Mouse (Mus musculus): ENCODE data around the gene Nop53. TPM values are rescaled to one million over a fixed set of nuclear protein-coding genes. Genes with fewer than 3 reads are reported as not detected.
A peak's percentile ranks its signal among the peaks of the same experiment; 100 is the strongest.

The Nop53 gene
- polyA plus RNA-seq, 1 experiment from 2014 or later: 192 TPM

- ATAC-seq (ENCODE audit: insufficient number of reproducible peaks, insufficient read depth, low FRiP score, low TSS enrichment, low read depth): no peak
- Histone ChIP-seq H3K36me3 (no peaks in the 10 kb centered on the region), H3K4me3 (replicated peaks) (no peak overlapping the region), H3K9me3 (no peaks in the 10 kb centered on the region), H3K9ac (replicated peaks) (no peak overlapping the region), H3K27me3 (peaks cover 22% of the 10 kb centered on the region), H3K27ac (no peak overlapping the region), H3K4me2 (no peak overlapping the region), H3K4me1 (replicated peaks) (0 out of 2 replicates have a peak, but pooled peaks cover 9% of the 10 kb centered on the region)
- 71% methylated on average over 5 of the region's 5 CpGs for WGBS
Observed at GRCm38 (mm10) chr7:15956143-15956542, 10.3 kb upstream of the Nop53 start.

GRCm38 (mm10) chr7:15955509-15955908 lies 9.6 kb upstream of the Nop53 start:
- Histone ChIP-seq H3K9me3 (no peaks in the 10 kb centered on the region), H3K27ac (no peak overlapping the region), H3K4me3 (replicated peaks) (peak overlapping the region; percentile 26), H3K27me3 (peaks cover 23% of the 10 kb centered on the region), H3K4me2 (peak overlapping the region; percentile 54), H3K4me1 (replicated peaks) (0 out of 2 replicates have a peak, but pooled peaks cover 6% of the 10 kb centered on the region), H3K9ac (replicated peaks) (peak overlapping the region; percentile 53; the same call in 1 of the 2 replicates), H3K36me3 (no peaks in the 10 kb centered on the region)
- 17% methylated on average over 7 of the region's 7 CpGs for WGBS
- no peak for ATAC-seq (ENCODE audit: insufficient number of reproducible peaks, insufficient read depth, low FRiP score, low TSS enrichment, low read depth)

GRCm38 (mm10) chr7:15954978-15955443 lies 9.1 kb upstream of the Nop53 start:
- Histone ChIP-seq H3K9me3 (no peaks in the 10 kb centered on the region), H3K9ac (replicated peaks) (peak overlapping the region; percentile 53; the same call in 1 of the 2 replicates), H3K4me1 (replicated peaks) (0 out of 2 replicates have a peak, but pooled peaks cover 6% of the 10 kb centered on the region), H3K36me3 (no peaks in the 10 kb centered on the region), H3K27ac (no peak overlapping the region), H3K27me3 (peaks cover 25% of the 10 kb centered on the region), H3K4me3 (replicated peaks) (peak overlapping the region; percentile 26), H3K4me2 (peak overlapping the region; percentile 54)
- 3% methylated on average over 21 of the region's 21 CpGs for WGBS
- ATAC-seq (ENCODE audit: insufficient number of reproducible peaks, insufficient read depth, low FRiP score, low TSS enrichment, low read depth): 0 out of 2 replicates have a peak, but pooled peaks have one; percentile 21

GRCm38 (mm10) chr7:15954436-15954835 lies 8.6 kb upstream of the Nop53 start:
- Histone ChIP-seq H3K27me3 (peaks cover 25% of the 10 kb centered on the region), H3K4me2 (no peak overlapping the region), H3K4me3 (replicated peaks) (no peak overlapping the region), H3K4me1 (replicated peaks) (0 out of 2 replicates have a peak, but pooled peaks cover 6% of the 10 kb centered on the region), H3K9ac (replicated peaks) (no peak overlapping the region), H3K9me3 (no peaks in the 10 kb centered on the region), H3K36me3 (no peaks in the 10 kb centered on the region), H3K27ac (no peak overlapping the region)
- WGBS: 89% methylated on average over 7 of the region's 7 CpGs
- no peak for ATAC-seq (ENCODE audit: insufficient number of reproducible peaks, insufficient read depth, low FRiP score, low TSS enrichment, low read depth)

- no peak overlapping the region for H3K27ac ChIP-seq
- H3K9ac ChIP-seq (replicated peaks): no peak overlapping the region
- no peaks in the 10 kb centered on the region for H3K9me3 ChIP-seq
- peaks cover 10% of the 10 kb centered on the region for H3K4me1 ChIP-seq (replicated peaks)
- H3K36me3 ChIP-seq: no peaks in the 10 kb centered on the region
- peaks cover 25% of the 10 kb centered on the region for H3K27me3 ChIP-seq
- no peak overlapping the region for H3K4me3 ChIP-seq (replicated peaks)
- no peak for ATAC-seq (ENCODE audit: insufficient number of reproducible peaks, insufficient read depth, low FRiP score, low TSS enrichment, low read depth)
- no peak overlapping the region for H3K4me2 ChIP-seq
- WGBS: 89% methylated on average over 13 of the region's 13 CpGs
Observed at GRCm38 (mm10) chr7:15953307-15954074, 7.6 kb upstream of the Nop53 start.

- Histone ChIP-seq H3K4me2 (no peak overlapping the region), H3K9me3 (no peaks in the 10 kb centered on the region), H3K4me1 (replicated peaks) (peaks cover 10% of the 10 kb centered on the region), H3K27ac (no peak overlapping the region), H3K27me3 (peaks cover 21% of the 10 kb centered on the region), H3K36me3 (no peaks in the 10 kb centered on the region), H3K4me3 (replicated peaks) (no peak overlapping the region), H3K9ac (replicated peaks) (no peak overlapping the region)
- WGBS: 65% methylated on average over 3 of the region's 3 CpGs
- ATAC-seq (ENCODE audit: insufficient number of reproducible peaks, insufficient read depth, low FRiP score, low TSS enrichment, low read depth): no peak
Observed at GRCm38 (mm10) chr7:15952416-15952815, 6.5 kb upstream of the Nop53 start.

GRCm38 (mm10) chr7:15950008-15950407 lies 4.1 kb upstream of the Nop53 start:
- Histone ChIP-seq H3K4me1 (replicated peaks) (peaks cover 6% of the 10 kb centered on the region), H3K9me3 (no peaks in the 10 kb centered on the region), H3K4me3 (replicated peaks) (no peak overlapping the region), H3K27ac (no peak overlapping the region), H3K36me3 (no peaks in the 10 kb centered on the region), H3K4me2 (no peak overlapping the region), H3K9ac (replicated peaks) (no peak overlapping the region), H3K27me3 (peaks cover 6% of the 10 kb centered on the region)
- 83% methylated on average over 15 of the region's 15 CpGs for WGBS
- ATAC-seq (ENCODE audit: insufficient number of reproducible peaks, insufficient read depth, low FRiP score, low TSS enrichment, low read depth): no peak

- WGBS: 83% methylated on average over 7 of the region's 7 CpGs
- no peak overlapping the region for H3K9ac ChIP-seq (replicated peaks)
- H3K27me3 ChIP-seq: 0 out of 2 replicates have a peak, but pooled peaks cover 3% of the 10 kb centered on the region
Observed at GRCm38 (mm10) chr7:15949216-15949790, 3.4 kb upstream of the Nop53 start.

GRCm38 (mm10) chr7:15948381-15948941 lies 2.6 kb upstream of the Nop53 start:
- Histone ChIP-seq H3K36me3 (peaks cover 9% of the 10 kb centered on the region), H3K4me1 (replicated peaks) (peaks cover 19% of the 10 kb centered on the region), H3K9ac (replicated peaks) (peak overlapping the region; percentile 18), H3K27ac (no peak overlapping the region), H3K9me3 (no peaks in the 10 kb centered on the region), H3K4me3 (replicated peaks) (peak overlapping the region; percentile 22), H3K27me3 (0 out of 2 replicates have a peak, but pooled peaks cover 3% of the 10 kb centered on the region), H3K4me2 (peak overlapping the region; percentile 50)
- WGBS: 4% methylated on average over 23 of the region's 23 CpGs
- peak; percentile 49 for ATAC-seq (ENCODE audit: insufficient number of reproducible peaks, insufficient read depth, low FRiP score, low TSS enrichment, low read depth)

More at GRCm38 (mm10) chr7:15949216-15949790, 3.4 kb upstream of the Nop53 start:
- Histone ChIP-seq H3K4me1 (replicated peaks) (peaks cover 12% of the 10 kb centered on the region), H3K4me3 (replicated peaks) (no peak overlapping the region), H3K9me3 (no peaks in the 10 kb centered on the region), H3K36me3 (peaks cover under 1% of the 10 kb centered on the region), H3K27ac (no peak overlapping the region), H3K4me2 (no peak overlapping the region)
- ATAC-seq (ENCODE audit: insufficient number of reproducible peaks, insufficient read depth, low FRiP score, low TSS enrichment, low read depth): no peak

GRCm38 (mm10) chr7:15947653-15948260 lies 1.9 kb upstream of the Nop53 start:
- H3K27me3 ChIP-seq: 0 out of 2 replicates have a peak, but pooled peaks cover 3% of the 10 kb centered on the region
- H3K36me3 ChIP-seq: peaks cover 16% of the 10 kb centered on the region
- H3K9ac ChIP-seq (replicated peaks): no peak overlapping the region
- WGBS: 47% methylated on average over 4 of the region's 4 CpGs
- no peak for ATAC-seq (ENCODE audit: insufficient number of reproducible peaks, insufficient read depth, low FRiP score, low TSS enrichment, low read depth)
- peaks cover 19% of the 10 kb centered on the region for H3K4me1 ChIP-seq (replicated peaks)
- no peaks in the 10 kb centered on the region for H3K9me3 ChIP-seq
- peak overlapping the region; percentile 50 for H3K4me2 ChIP-seq
- H3K4me3 ChIP-seq (replicated peaks): no peak overlapping the region
- no peak overlapping the region for H3K27ac ChIP-seq

- peaks cover 42% of the 10 kb centered on the region for H3K36me3 ChIP-seq
- H3K9me3 ChIP-seq: no peaks in the 10 kb centered on the region
- no peak for ATAC-seq (ENCODE audit: insufficient number of reproducible peaks, insufficient read depth, low FRiP score, low TSS enrichment, low read depth)
- H3K27me3 ChIP-seq: no peaks in the 10 kb centered on the region
- H3K9ac ChIP-seq (replicated peaks): peak overlapping the region; percentile 69
- peak overlapping the region; percentile 93 for H3K4me2 ChIP-seq
- peak overlapping the region; percentile 67 for H3K4me3 ChIP-seq (replicated peaks)
- H3K27ac ChIP-seq: peak overlapping the region; percentile 29; the same call in 1 of the 2 replicates
- H3K4me1 ChIP-seq (replicated peaks): peaks cover 19% of the 10 kb centered on the region
- WGBS: 8% methylated on average over 8 of the region's 8 CpGs
Observed at GRCm38 (mm10) chr7:15945211-15945610, 663 bp downstream of the Nop53 start.
